Mouse (Mus musculus): Measurements from ENCODE around the gene Zc3h10. TPM values are rescaled to one million over a fixed set of nuclear protein-coding genes. Genes with fewer than 3 reads are reported as not detected.
"Not testable (repeated sequence)": the region's sequence is repeated elsewhere in the genome, so short reads cannot be mapped to it uniquely, and the experiment has no call there.

Zc3h10 gene
- polyA plus RNA-seq, 1 experiment, result 12.9 TPM

DNA sequence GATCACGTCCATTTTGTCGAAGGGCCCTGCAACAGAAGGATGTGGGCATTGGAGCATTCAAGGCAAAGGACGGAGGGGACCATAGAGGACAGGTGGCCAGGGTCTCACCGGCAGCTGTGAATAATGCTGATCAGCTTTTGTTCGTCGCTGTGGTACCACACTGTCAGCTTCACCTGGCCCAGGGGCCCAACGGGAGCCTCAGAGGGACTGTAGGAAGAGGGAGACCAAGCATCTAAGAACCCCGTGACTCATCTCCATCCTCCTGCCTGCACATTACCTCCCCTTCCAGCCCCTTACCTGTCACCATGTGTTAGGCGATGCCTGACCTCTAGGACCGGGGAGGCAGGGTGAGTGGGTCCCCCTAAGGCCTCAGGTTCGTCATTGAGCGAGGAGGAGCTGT, 35.8 kb downstream of the Zc3h10 start:
- no peak overlapping the region for H3K4me3 ChIP-seq (ENCODE audit: insufficient read depth, low read length)
- no peaks in the 10 kb centered on the region for H3K4me1 ChIP-seq (ENCODE audit: control insufficient read depth, insufficient read depth, low read length)
- H3K27ac ChIP-seq (ENCODE audit: insufficient read depth, low read length), result no peak overlapping the region
- TF ChIP-seq POLR2A (IDR thresholded peaks at IDR 0.05; ENCODE audit: extremely low read depth, insufficient read depth, low read length) (no peak), CTCF (IDR thresholded peaks at IDR 0.05; ENCODE audit: extremely low read depth, insufficient read depth, low read length) (no peak)

DNA sequence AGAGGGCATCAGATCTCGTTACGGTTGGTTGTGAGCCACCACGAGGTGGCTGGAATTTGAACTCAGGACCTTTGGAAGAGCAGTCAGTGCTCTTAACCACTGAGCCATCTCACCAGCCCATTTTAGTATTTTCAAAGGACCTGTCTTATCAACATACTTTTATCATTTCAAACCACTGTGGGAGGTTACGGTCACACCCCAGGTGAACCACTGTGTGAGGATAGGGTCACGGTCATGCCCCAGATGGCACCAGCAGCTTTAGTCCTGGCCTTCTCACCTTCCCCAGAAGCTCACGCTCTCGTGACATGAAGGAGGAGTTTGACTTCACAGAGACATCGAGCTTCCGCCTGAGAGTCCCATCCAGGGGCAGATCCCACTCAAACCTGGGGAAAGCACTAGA, 36.4 kb downstream of the Zc3h10 start:
- TF ChIP-seq POLR2A (IDR thresholded peaks at IDR 0.05; ENCODE audit: extremely low read depth, insufficient read depth, low read length), result no peak
- no peaks in the 10 kb centered on the region for H3K4me1 ChIP-seq (ENCODE audit: control insufficient read depth, insufficient read depth, low read length)
- no peak overlapping the region for H3K4me3 ChIP-seq (ENCODE audit: insufficient read depth, low read length)
- H3K27ac ChIP-seq (ENCODE audit: insufficient read depth, low read length), result no peak overlapping the region

DNA sequence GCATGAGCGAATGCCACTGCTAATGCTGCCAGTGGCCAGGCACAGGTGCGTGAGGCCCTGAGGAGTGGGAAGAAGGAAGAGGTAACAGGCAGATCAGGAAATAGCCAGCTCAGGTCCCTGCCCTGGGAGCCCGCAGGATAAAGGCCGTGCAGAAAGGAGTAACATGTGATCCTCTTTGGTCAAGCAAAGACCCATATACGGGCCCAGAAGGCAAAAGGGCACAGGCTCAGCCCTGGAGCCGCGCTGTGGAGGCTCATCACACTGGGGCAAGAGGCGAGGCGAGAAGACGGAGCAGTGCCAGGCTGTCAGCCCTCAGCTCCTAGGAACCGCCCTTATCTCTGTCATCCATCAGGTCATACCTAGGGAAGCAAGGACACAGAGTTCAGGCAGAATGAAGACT, 37.3 kb downstream of the Zc3h10 start:
- Histone ChIP-seq H3K4me3 (ENCODE audit: insufficient read depth, low read length) (no peak overlapping the region), H3K27ac (ENCODE audit: insufficient read depth, low read length) (no peak overlapping the region), H3K4me1 (ENCODE audit: control insufficient read depth, insufficient read depth, low read length) (no peaks in the 10 kb centered on the region)
- TF ChIP-seq CTCF (IDR thresholded peaks at IDR 0.05; ENCODE audit: extremely low read depth, insufficient read depth, low read length) (no peak), POLR2A (IDR thresholded peaks at IDR 0.05; ENCODE audit: extremely low read depth, insufficient read depth, low read length) (no peak)

DNA sequence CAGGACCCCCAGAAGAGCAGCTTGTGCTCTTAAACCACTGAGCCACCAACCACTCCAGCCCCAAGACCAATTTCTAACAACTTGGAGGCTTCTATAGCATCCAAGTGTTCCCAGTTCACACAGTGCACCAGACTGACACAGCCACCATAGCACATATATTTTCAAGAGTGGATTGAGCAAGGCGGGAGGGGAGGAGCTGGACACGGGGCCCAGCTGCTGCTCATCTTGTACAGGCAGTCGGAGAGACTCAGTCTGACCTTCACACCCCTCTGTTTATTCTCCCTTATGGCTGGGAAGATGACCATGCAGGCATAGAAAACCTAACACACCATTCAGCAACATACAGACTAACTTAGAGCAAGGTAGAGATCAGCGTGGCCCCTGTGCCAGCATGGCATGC, 37.7 kb downstream of the Zc3h10 start:
- no peaks in the 10 kb centered on the region for H3K4me1 ChIP-seq (ENCODE audit: control insufficient read depth, insufficient read depth, low read length)
- H3K27ac ChIP-seq (ENCODE audit: insufficient read depth, low read length), result no peak overlapping the region
- TF ChIP-seq CTCF (IDR thresholded peaks at IDR 0.05; ENCODE audit: extremely low read depth, insufficient read depth, low read length) (no peak), POLR2A (IDR thresholded peaks at IDR 0.05; ENCODE audit: extremely low read depth, insufficient read depth, low read length) (no peak)
- no peak overlapping the region for H3K4me3 ChIP-seq (ENCODE audit: insufficient read depth, low read length)

DNA sequence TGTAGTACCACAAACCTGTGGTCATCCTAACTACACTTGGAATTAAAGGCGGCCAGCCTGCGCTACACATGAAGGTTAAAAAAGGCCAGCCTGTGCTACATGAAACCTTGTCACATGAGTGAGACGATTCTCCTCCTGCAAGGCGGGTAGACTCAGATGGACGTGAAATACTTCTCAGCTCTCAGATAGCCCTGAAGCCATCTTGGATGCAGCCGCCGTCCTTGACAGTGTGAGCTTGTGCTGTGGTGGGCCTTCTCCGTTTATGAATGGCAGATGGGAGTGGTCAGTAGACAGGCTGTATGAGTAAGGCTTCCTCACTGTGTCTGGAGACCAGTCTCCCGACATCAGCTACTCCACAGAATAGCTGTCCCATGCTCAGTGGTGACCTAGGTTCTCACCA, 38.4 kb downstream of the Zc3h10 start:
- H3K4me3 ChIP-seq (ENCODE audit: insufficient read depth, low read length), result no peak overlapping the region
- H3K27ac ChIP-seq (ENCODE audit: insufficient read depth, low read length), result no peak overlapping the region
- no peak for TF ChIP-seq CTCF (IDR thresholded peaks at IDR 0.05; ENCODE audit: extremely low read depth, insufficient read depth, low read length)
- no peak for TF ChIP-seq POLR2A (IDR thresholded peaks at IDR 0.05; ENCODE audit: extremely low read depth, insufficient read depth, low read length)
- 0 out of 2 replicates have a peak, but pooled peaks cover under 1% of the 10 kb centered on the region for H3K4me1 ChIP-seq (ENCODE audit: control insufficient read depth, insufficient read depth, low read length)

DNA sequence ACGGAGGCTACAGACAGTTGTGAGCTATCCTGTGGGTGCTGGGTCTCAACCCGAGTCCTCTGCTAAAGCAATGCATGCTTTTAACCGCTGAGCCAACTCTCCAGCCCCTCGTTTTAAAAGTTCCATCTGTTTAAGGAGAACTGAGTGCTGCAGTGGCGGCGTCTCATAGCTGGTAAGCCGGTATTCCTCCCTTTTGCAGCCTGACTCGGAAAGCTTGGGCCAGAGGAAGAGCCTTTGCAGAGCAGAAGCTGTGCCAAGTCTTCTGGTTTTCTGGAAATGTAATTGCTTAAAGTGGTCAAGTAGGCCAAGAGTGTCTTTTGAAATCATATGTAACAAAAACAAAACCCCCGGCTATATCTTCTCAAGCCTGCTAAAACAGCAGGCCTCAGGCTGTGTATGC, 39.3 kb downstream of the Zc3h10 start:
- H3K4me3 ChIP-seq (ENCODE audit: insufficient read depth, low read length), result no peak overlapping the region
- H3K27ac ChIP-seq (ENCODE audit: insufficient read depth, low read length), result no peak overlapping the region
- TF ChIP-seq CTCF (IDR thresholded peaks at IDR 0.05; ENCODE audit: extremely low read depth, insufficient read depth, low read length), result no peak
- peaks cover 1% of the 10 kb centered on the region; the same call in 1 of the 2 replicates for H3K4me1 ChIP-seq (ENCODE audit: control insufficient read depth, insufficient read depth, low read length)

DNA sequence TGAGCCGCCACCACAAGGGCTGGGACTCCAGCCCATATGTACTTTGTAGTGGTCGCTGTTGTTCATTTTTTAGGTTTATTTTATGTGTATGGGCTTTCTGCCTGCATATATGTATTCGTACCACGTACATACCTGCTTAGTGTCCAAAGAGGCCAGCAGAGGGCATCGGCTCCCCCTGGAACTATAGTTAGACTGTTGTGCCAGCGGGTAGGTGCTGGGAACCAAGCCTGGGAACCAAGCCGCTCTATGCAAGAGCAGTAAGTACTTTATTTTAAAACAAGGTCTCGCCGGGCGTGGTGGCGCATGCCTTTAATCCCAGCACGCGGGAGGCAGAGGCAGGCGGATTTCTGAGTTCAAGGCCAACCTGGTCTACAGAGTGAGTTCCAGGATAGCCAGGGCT, 41.6 kb downstream of the Zc3h10 start:
- Histone ChIP-seq H3K27ac (ENCODE audit: insufficient read depth, low read length) (no peak overlapping the region), H3K4me3 (ENCODE audit: insufficient read depth, low read length) (no peak overlapping the region), H3K4me1 (ENCODE audit: control insufficient read depth, insufficient read depth, low read length) (peaks cover 1% of the 10 kb centered on the region; the same call in 1 of the 2 replicates)
- TF ChIP-seq POLR2A (IDR thresholded peaks at IDR 0.05; ENCODE audit: extremely low read depth, insufficient read depth, low read length) (no peak), CTCF (IDR thresholded peaks at IDR 0.05; ENCODE audit: extremely low read depth, insufficient read depth, low read length) (no peak)

DNA sequence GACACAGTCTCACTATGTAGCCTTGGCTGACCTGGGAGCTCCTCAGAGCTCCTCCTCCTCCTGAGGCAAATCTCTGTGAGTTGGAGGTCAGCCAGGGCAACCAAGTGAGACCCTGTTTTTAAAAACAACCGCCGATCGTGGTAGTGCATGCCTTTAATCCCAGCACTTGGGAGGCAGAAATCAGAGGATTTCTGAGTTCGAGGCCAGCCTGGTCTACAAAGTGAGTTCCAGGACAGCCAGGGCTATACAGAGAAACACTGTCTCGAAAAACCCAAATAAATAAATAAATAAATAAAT, 42.3 kb downstream of the Zc3h10 start:
- not testable (repeated sequence) for H3K4me1 ChIP-seq (ENCODE audit: control insufficient read depth, insufficient read depth, low read length); H3K27ac ChIP-seq (ENCODE audit: insufficient read depth, low read length); H3K4me3 ChIP-seq (ENCODE audit: insufficient read depth, low read length)

DNA sequence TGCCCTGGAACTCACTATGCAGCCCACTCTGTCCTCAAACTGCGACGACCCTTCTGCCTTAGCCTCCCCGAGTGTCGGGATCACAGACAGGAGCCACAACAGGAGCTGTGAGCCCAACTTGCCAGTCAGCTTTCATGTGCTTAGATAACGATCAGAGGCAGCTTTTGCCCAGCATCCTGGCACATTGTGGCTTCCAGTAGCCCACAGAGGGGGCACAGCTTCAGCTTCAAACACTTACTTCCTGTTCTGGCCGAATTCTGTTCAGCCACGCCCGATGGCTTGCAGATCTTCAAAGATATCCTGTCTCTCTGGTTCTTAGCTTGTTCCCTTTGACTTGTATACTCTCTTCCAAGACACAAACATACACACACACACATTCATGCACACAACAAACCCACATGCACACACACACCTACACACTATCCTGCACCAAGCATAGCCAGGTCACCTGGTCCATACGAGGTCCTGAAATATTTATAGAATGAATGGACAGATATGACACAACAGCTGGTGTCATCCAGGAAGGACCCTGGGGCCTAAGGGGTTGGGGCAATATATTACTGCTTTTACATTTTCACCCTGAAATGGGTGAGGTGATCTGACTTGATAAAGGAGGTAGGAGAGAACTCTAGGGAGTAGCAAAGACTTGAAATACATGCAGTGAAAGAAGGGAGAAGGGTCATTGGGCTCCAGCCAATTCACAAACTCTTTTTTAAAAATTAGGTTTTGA, 42.8 kb downstream of the Zc3h10 start:
- H3K4me3 ChIP-seq (ENCODE audit: insufficient read depth, low read length), result no peak overlapping the region
- H3K4me1 ChIP-seq (ENCODE audit: control insufficient read depth, insufficient read depth, low read length), result peaks cover 1% of the 10 kb centered on the region; the same call in 1 of the 2 replicates
- no peak for TF ChIP-seq CTCF (IDR thresholded peaks at IDR 0.05; ENCODE audit: extremely low read depth, insufficient read depth, low read length)
- TF ChIP-seq POLR2A (IDR thresholded peaks at IDR 0.05; ENCODE audit: extremely low read depth, insufficient read depth, low read length), result no peak
- peak overlapping the region; percentile 15; the same call in 1 of the 2 replicates for H3K27ac ChIP-seq (ENCODE audit: insufficient read depth, low read length)

DNA sequence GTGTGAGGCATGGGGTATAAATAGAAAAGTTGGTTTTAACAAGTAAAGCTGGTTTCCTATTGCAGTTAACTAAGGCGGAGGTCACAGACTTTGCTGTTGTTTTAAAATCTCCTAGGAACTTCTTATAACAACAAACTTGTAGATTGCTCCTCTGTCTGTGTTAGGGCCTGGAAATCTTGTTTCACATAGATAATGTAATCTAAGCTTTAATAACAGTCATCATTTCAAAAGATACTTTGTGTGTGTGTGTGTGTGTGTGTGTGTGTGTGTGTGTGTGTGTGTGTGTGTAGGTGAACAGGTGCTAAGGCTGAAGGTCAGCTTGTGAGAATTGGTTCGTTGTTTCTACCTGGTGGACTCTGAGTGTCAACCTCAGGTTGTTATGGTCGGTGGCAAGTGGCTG, 43.6 kb downstream of the Zc3h10 start:
- Histone ChIP-seq H3K4me1 (ENCODE audit: control insufficient read depth, insufficient read depth, low read length) (peaks cover 1% of the 10 kb centered on the region; the same call in 1 of the 2 replicates), H3K4me3 (ENCODE audit: insufficient read depth, low read length) (no peak overlapping the region), H3K27ac (ENCODE audit: insufficient read depth, low read length) (0 out of 2 replicates have a peak overlapping the region, but pooled peaks have one; percentile 15)
- no peak for TF ChIP-seq POLR2A (IDR thresholded peaks at IDR 0.05; ENCODE audit: extremely low read depth, insufficient read depth, low read length)
- TF ChIP-seq CTCF (IDR thresholded peaks at IDR 0.05; ENCODE audit: extremely low read depth, insufficient read depth, low read length), result no peak

Data from cortical plate, adult 2 months (tissue).